Mouse (Mus musculus): ENCODE results near the gene Mxra8.

The Mxra8 gene

GRCm38 (mm10) chr4:155839483-155839910 lies at the start of gene Mxra8:
Gene Mxra8 (plus strand): TSS chr4:155839680.
- DNase-seq (ENCODE audit: low read depth, low spot score): no peak

GRCm38 (mm10) chr4:155790021-155790489 lies 49.4 kb upstream of the Mxra8 start, which contains the start of gene Ankrd65:
Gene Ankrd65 (plus strand): TSS chr4:155790439.
- DNase-seq (ENCODE audit: low read depth, low spot score): no peak

GRCm38 (mm10) chr4:155790650-155791161 lies 48.8 kb upstream of the Mxra8 start:
- DNase-seq (ENCODE audit: low read depth, low spot score): no peak

GRCm38 (mm10) chr4:155791240-155791933 lies 48.1 kb upstream of the Mxra8 start:
- no peak for DNase-seq (ENCODE audit: low read depth, low spot score)

GRCm38 (mm10) chr4:155793730-155794129 lies 45.8 kb upstream of the Mxra8 start:
- DNase-seq (ENCODE audit: low read depth, low spot score): no peak

- DNase-seq (ENCODE audit: low read depth, low spot score): no peak
Measured at GRCm38 (mm10) chr4:155802075-155802474, 37.4 kb upstream of the Mxra8 start.

GRCm38 (mm10) chr4:155802741-155803339 lies 36.6 kb upstream of the Mxra8 start, which contains the start of gene Mrpl20:
Gene Mrpl20 (plus strand): TSS chr4:155802878.
- no peak for DNase-seq (ENCODE audit: low read depth, low spot score)

GRCm38 (mm10) chr4:155803340-155804041 lies 36.0 kb upstream of the Mxra8 start:
- DNase-seq (ENCODE audit: low read depth, low spot score): peak; percentile 89

GRCm38 (mm10) chr4:155807841-155808240 lies 31.6 kb upstream of the Mxra8 start:
- DNase-seq (ENCODE audit: low read depth, low spot score): no peak

GRCm38 (mm10) chr4:155811929-155812664 lies 27.4 kb upstream of the Mxra8 start, which contains the start of gene Ccnl2:
Gene Ccnl2 (plus strand): TSS chr4:155812489.
- DNase-seq (ENCODE audit: low read depth, low spot score): peak; percentile 92

- DNase-seq (ENCODE audit: low read depth, low spot score): no peak
Measured at GRCm38 (mm10) chr4:155812665-155813181, 26.8 kb upstream of the Mxra8 start.

- DNase-seq (ENCODE audit: low read depth, low spot score): no peak
Measured at GRCm38 (mm10) chr4:155817533-155817932, 21.9 kb upstream of the Mxra8 start.

- no peak for DNase-seq (ENCODE audit: low read depth, low spot score)
Measured at GRCm38 (mm10) chr4:155821025-155821424, 18.5 kb upstream of the Mxra8 start.

GRCm38 (mm10) chr4:155823443-155823842 lies 16.0 kb upstream of the Mxra8 start:
- DNase-seq (ENCODE audit: low read depth, low spot score): no peak

- DNase-seq (ENCODE audit: low read depth, low spot score): no peak
Measured at GRCm38 (mm10) chr4:155829866-155830265, 9.6 kb upstream of the Mxra8 start.

GRCm38 (mm10) chr4:155830596-155830995 lies 8.9 kb upstream of the Mxra8 start:
- no peak for DNase-seq (ENCODE audit: low read depth, low spot score)

- peak; percentile 93 for DNase-seq (ENCODE audit: low read depth, low spot score)
Measured at GRCm38 (mm10) chr4:155831205-155831766, 8.2 kb upstream of the Mxra8 start, which contains the start of gene Aurkaip1. Gene Aurkaip1 (plus strand): TSS chr4:155831272.

GRCm38 (mm10) chr4:155831831-155832230 lies 7.6 kb upstream of the Mxra8 start:
- DNase-seq (ENCODE audit: low read depth, low spot score): no peak

GRCm38 (mm10) chr4:155832321-155832720 lies 7.2 kb upstream of the Mxra8 start:
- DNase-seq (ENCODE audit: low read depth, low spot score): no peak

- no peak for DNase-seq (ENCODE audit: low read depth, low spot score)
Measured at GRCm38 (mm10) chr4:155833234-155833633, 6.2 kb upstream of the Mxra8 start.

- peak; percentile 61 for DNase-seq (ENCODE audit: low read depth, low spot score)
Measured at GRCm38 (mm10) chr4:155833836-155834235, 5.6 kb upstream of the Mxra8 start.

All from retina, postnatal 7 days (tissue).